Mouse (Mus musculus) brain, embryonic 14.5 days (tissue): Measurements from ENCODE around the gene Gabrb2.

Source experiments
- CTCF ChIP-seq: fragments of 200-500 bp; IDR thresholded peaks from 2 replicates; pipeline ENCODE4 v1.5.1; 2012; ENCODE audit warnings: inconsistent platforms, mild to moderate bottlenecking, moderate library complexity, borderline replicate concordance; ENCODE audit not compliant: insufficient read depth, insufficient read length; ENCODE audit errors: extremely low read depth
- POLR2A ChIP-seq: fragments of 200-500 bp; IDR thresholded peaks from 2 replicates; pipeline ENCODE4 v1.6.1; 2012; ENCODE audit warnings: mild to moderate bottlenecking, inconsistent platforms, borderline replicate concordance; ENCODE audit not compliant: poor library complexity, insufficient read depth, insufficient read length, severe bottlenecking; ENCODE audit errors: extremely low read depth

GRCm38 (mm10) chr11:42654189-42654588, 234.6 kb downstream of the Gabrb2 start:
- TF ChIP-seq CTCF (no peak), POLR2A (no peak)
